Mouse (Mus musculus) cerebellum, postnatal 14 days (tissue): ENCODE measurements around the gene Tcl1b1.
A peak's percentile ranks its signal among the peaks of the same experiment; 100 is the strongest.
"Not testable (repeated sequence)": the region's sequence is repeated elsewhere in the genome, so short reads cannot be mapped to it uniquely, and the experiment has no call there.

Experiments
- DNase-seq, 2 experiments: peaks; one replicate each; pipeline ENCODE4 v3.0.0; 2021; ENCODE audit warnings: mixed read lengths in 2 of 2

Gene Tcl1b1

DNA sequence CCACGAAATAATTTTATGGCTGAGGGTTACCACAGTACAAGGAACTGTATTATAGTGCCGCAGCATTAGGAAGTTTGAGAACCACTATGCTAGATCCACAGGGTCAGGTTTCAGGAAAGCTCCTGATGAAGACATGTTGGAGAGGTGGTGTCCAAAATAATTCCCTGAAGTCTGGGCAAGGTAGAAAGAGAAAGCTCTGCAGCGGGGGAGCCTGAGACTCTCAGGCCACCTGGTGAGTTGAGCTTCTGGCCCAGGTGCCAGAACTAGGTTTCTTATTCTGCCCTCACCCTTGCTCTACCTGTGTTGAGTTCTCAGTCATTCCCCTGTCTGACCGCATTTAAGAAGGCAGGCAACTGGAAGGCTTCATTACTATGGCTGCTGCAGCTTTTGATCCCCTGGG is at the start of gene Tcl1b1:
Gene Tcl1b1, plus strand, starts transcription at position 301 of the 400 bp plus-strand sequence.
- DNase-seq: no peak

GRCm38 (mm10) chr12:105109812-105110211 is 49.7 kb upstream of the Tcl1b1 start:
- no peak for DNase-seq

DNA sequence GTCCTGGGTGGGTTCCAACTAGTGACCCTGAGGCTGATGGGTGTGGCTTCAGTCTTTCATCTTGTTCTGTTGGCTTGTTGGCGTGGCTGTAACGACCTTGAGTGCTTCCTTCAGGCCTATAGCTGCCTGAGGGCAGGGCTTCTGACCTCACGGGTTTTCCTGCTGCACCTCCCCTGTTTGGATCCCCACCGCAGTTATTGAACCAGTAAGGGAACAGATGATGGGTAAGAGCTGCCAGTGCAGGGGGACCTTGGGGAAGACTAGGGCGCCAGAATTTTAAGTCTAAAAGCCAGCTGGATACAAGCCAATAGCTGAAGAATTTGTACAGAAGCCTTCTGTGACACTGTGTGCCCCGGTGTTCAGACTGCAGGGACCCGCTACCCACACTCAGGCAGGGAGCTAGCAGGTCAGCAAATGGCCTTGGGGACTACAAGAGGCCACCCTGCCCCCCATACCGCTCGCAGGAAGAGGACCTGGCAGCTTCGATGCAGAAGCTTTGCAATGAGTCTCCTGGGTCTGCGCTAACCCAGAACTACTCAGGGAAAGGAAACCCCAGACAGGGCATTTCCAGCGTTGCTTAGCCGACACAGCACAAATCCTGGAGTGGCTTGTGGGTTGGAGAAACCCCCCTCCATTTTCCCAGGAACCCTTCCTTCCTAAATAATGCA is 47.0 kb upstream of the Tcl1b1 start:
- peak; percentile 59 to 68 for DNase-seq

GRCm38 (mm10) chr12:105116648-105117047 is 42.8 kb upstream of the Tcl1b1 start:
- DNase-seq: no peak

- no peak for DNase-seq
Observed at GRCm38 (mm10) chr12:105125362-105125761, 34.1 kb upstream of the Tcl1b1 start.

DNA sequence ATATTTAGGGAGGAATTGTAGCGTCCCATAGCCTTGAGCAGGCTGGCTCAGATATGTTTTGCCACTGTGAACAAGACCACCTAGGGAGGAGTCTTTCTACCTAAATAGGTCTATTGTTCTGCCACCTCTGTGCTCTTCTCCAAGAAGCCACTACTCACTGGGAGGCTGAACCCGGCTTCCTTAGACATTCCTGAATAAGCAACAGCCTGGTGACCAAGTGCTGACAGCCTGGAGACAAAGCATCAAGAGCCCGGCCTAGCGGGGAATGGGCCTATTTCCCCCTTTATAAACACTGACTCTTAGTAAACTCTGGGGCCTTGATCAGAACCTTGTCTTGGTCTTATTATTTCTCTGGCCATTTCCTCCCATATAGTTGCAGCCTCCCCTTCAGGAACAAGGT is 33.0 kb upstream of the Tcl1b1 start:
- DNase-seq: no peak

DNA sequence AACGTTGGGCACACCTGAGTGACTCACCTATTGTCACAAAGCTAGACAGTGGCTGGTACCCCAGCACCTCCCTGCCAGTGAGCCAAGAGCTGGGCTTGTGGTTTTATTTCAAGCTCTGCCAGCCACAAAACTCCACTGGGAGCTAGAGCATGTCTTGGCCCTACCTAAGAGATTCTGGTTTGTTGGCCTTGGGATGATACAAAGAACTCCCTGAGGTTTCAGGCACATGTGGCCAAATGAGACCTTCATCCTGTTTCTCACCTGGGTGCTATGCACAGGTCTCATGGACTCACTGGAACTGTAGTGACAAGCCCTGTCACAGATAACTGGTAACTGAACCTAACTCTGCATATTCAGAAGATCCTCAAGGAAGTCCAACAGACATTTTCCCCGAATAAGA is 31.9 kb upstream of the Tcl1b1 start:
- no peak for DNase-seq

DNA sequence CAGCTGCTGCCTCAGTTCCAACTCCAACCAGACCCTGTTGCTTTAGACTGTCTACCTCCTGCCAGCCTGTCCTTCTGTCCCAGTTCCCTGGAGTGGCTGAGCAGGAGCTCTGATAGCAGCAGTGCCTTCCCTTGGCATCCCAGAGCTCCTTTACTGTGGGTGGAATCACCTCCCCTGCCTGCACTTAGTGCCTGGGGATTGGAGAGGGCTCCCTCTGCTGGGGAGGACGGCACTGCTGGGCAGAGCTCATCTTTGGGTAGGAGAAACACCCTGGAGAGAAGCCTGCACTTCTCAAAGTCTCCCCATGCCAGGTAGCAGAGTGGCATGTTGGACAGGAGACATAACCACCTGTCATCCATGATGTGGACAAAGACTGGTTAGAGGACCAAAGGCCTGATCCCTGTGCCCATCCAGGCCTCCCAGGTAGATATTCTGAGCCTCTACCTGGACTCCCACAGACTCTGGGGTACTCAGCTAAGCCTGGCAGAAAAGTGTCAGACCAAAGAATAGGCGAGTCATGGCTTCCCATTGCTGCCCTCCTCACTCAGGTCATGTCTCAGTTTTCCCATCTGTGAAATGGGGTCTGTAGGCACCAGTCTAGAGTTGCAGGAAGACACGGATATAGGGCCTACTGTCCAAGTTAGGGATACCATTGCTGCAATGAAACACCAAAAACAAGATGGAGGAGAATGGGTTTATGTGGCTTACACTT is 29.8 kb upstream of the Tcl1b1 start:
- not testable (repeated sequence) for DNase-seq

- DNase-seq: not testable (repeated sequence)
Observed at GRCm38 (mm10) chr12:105134167-105134566, 25.3 kb upstream of the Tcl1b1 start.

GRCm38 (mm10) chr12:105134826-105135225 is 24.7 kb upstream of the Tcl1b1 start:
- not testable (repeated sequence) for DNase-seq

- DNase-seq: not testable (repeated sequence)
Observed at GRCm38 (mm10) chr12:105137729-105138128, 21.8 kb upstream of the Tcl1b1 start.

- DNase-seq: no peak
Observed at GRCm38 (mm10) chr12:105143096-105143495, 16.4 kb upstream of the Tcl1b1 start.

DNA sequence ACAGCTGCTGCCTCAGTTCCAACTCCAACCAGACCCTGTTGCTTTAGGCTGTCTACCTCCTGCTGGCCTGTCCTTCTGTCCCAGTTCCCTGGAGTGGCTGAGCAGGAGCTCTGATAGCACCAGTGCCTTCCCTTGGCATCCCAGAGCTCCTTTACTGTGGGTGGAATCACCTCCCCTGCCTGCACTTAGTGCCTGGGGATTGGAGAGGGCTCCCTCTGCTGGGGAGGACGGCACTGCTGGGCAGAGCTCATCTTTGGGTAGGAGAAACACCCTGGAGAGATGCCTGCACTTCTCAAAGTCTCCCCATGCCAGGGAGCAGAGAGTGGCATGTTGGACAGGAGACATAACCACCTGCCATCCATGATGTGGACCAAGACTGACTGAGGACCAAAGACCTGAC is 14.6 kb upstream of the Tcl1b1 start:
- DNase-seq: not testable (repeated sequence)

- DNase-seq: no peak
Observed at GRCm38 (mm10) chr12:105145714-105146113, 13.8 kb upstream of the Tcl1b1 start, which contains the start of gene Tcl1b2. Gene Tcl1b2 (plus strand): TSS chr12:105146014.

- DNase-seq: not testable (repeated sequence)
Observed at GRCm38 (mm10) chr12:105155286-105155685, 4.2 kb upstream of the Tcl1b1 start.

GRCm38 (mm10) chr12:105158842-105159241 is 648 bp upstream of the Tcl1b1 start:
- DNase-seq: no peak

DNA sequence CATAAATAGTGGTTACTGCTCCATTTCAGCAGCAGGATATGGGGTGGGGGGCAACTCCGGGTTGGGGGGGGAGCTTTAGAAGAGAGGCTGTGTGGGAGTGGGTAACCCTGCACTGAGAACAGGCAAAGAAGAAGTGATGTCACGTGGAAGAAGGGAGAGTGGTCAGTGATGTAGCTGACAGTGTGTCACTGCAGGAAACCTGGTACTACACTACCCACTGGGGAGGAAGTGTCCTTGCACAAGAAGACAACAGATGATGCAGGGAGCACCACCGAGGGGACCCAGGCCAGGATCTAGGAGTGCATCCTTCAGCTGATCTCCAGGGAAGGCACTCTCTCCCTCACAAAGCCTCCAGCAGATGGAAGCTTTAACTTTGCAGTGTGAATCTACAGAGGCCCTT is 7.2 kb downstream of the Tcl1b1 start:
- no peak for DNase-seq

- DNase-seq: no peak
Observed at GRCm38 (mm10) chr12:105173366-105173765, 13.9 kb downstream of the Tcl1b1 start.

DNA sequence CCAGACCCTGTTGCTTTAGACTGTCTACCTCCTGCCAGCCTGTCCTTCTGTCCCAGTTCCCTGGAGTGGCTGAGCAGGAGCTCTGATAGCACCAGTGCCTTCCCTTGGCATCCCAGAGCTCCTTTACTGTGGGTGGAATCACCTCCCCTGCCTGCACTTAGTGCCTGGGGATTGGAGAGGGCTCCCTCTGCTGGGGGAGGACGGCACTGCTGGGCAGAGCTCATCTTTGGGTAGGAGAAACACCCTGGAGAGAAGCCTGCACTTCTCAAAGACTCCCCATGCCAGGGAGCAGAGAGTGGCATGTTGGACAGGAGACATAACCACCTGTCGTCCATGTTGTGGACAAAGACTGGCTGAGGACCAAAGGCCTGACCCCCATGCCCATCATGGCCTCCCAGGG is 14.8 kb downstream of the Tcl1b1 start:
- peak; percentile 73 to 78 for DNase-seq

DNA sequence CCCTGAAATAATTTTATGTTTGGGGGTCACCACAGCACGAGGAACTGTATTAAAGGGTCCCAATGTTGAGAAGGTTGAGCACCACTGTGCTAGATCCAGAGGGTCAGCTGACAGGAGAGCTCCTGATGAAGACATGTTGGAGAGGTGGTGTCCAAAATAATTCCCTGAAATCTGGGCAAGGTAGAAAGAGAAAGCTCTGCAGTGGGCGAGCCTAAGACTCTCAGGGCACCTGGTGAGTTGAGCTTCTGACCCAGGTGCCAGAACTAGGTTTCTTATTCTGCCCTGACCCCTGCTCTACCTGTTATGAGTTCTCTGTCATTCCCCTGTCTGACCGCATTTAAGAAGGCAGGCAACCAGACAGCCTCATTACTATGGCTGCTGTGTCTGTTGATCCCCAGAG is 16.6 kb downstream of the Tcl1b1 start, which contains the start of gene Tcl1b5:
Gene Tcl1b5, plus strand, starts transcription at position 301 of the 400 bp plus-strand sequence.
- not testable (repeated sequence) for DNase-seq

GRCm38 (mm10) chr12:105181040-105181644 is 21.7 kb downstream of the Tcl1b1 start:
- not testable (repeated sequence) for DNase-seq

DNA sequence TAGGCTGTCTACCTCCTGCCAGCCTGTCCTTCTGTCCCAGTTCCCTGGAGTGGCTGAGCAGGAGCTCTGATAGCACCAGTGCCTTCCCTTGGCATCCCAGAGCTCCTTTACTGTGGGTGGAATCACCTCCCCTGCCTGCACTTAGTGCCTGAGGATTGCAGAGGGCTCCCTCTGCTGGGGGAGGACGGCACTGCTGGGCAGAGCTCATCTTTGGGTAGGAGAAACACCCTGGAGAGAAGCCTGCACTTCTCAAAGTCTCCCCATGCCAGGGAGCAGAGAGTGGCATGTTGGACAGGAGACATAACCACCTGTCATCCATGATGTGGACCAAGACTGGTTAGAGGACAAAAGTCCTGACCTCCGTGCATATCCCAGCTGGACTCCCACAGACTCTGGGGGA is 29.5 kb downstream of the Tcl1b1 start:
- peak; percentile 42 to 51 for DNase-seq

DNA sequence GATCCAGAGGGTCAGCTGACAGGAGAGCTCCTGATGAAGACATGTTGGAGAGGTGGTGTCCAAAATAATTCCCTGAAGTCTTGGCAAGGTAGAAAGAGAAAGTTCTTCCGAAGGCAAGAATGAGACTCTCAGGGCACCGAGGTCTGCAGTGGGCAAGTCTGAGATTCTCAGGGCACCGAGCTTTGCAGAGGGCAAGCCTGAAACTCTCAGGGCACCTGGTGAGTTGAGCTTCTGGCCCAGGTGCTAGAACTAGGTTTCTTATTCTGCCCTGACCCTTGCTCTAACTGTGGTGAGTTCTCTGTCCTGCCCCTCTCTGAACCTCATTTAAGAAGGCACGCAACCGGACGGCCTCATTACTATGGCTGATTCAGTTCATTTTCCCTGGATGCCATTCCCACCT is 31.3 kb downstream of the Tcl1b1 start, which contains the start of gene Tcl1b3:
Gene Tcl1b3, plus strand, starts transcription at position 301 of the 400 bp plus-strand sequence.
- DNase-seq: not testable (repeated sequence)
